Mouse (Mus musculus) urinary bladder, adult 2 months (tissue): ENCODE results near the gene Ubox5. TPM values are rescaled to one million over a fixed set of nuclear protein-coding genes. Genes with fewer than 3 reads are reported as not detected.
"Not testable (repeated sequence)": the region's sequence is repeated elsewhere in the genome, so short reads cannot be mapped to it uniquely, and the experiment has no call there.

Experiments used
- DNase-seq: peaks from one replicate; pipeline ENCODE4 v3.0.0; 2022; ENCODE audit warnings: low spot score
- polyA plus RNA-seq: library from polyadenylated mRNA; depleted of rRNA; stranded (reverse); fragments of >200 nt; gene quantifications from 2 replicates; pipeline ENCODE4 v1.2.3, GENCODE M21; 2012; rRNA removed

Gene Ubox5
- polyA plus RNA-seq, 1 experiment = 5.8 TPM

DNA sequence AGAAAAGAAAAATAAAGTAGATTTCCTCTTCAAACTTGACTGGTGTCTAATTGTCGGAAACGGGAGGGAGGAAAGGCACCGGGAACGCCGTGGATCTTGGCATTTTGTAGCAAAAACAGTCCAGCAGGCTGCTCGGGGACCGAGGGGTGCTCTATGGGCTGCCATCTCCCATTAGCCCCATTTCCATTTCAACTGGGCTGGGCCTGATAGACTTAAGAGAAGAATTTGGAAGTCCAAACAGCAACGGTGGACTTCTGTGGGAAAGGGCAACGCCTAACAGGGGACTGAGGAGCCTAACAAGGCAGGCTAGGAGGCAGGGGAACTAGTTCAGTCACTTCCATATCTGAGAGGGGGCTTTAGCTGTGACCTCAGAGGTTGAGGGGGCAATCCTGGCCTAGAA is 52.8 kb downstream of the Ubox5 start:
- DNase-seq = no peak

DNA sequence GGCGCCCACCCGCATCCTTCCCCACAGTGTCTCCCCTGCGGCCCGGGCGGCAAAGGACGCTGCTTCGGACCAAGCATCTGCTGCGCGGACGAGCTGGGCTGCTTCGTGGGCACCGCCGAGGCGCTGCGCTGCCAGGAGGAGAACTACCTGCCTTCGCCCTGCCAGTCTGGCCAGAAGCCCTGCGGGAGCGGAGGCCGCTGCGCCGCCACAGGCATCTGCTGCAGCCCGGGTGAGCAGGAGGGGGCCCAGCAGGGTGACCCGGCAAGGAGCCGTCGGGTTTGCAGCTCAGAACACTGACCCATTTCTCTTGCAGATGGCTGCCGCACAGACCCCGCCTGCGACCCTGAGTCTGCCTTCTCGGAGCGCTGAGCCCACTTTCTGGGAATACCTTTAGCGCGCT is 53.3 kb downstream of the Ubox5 start:
- DNase-seq = not testable (repeated sequence)

DNA sequence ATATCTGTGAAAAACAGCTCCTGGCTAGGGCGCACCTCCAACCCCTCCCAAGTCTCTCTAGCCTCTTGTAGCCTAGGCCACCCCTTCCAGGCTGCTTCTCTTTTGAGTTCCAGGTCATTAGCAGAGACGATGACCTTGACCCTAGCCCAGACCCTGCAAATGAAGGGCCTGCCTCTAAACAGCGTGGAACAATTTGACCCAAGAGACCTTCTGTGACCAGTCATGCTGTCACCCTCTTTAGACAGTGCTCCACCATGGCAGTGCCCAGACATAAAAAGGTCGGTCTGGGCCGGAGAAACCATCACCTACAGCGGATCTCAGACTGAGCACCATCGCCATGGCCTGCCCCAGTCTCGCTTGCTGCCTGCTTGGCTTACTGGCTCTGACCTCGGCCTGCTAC is 54.0 kb downstream of the Ubox5 start, which contains the start of gene Oxt:
Gene Oxt (plus strand): TSS at position 301 of the 400 bp plus-strand sequence.
- DNase-seq = no peak

- DNase-seq = no peak
These were observed 54.9 kb downstream of the Ubox5 start for GRCm38 (mm10) chr2:130574960-130575359.

GRCm38 (mm10) chr2:130569926-130570325 is 59.9 kb downstream of the Ubox5 start:
- no peak for DNase-seq

- no peak for DNase-seq
These were observed 60.9 kb downstream of the Ubox5 start for GRCm38 (mm10) chr2:130568921-130569320.

DNA sequence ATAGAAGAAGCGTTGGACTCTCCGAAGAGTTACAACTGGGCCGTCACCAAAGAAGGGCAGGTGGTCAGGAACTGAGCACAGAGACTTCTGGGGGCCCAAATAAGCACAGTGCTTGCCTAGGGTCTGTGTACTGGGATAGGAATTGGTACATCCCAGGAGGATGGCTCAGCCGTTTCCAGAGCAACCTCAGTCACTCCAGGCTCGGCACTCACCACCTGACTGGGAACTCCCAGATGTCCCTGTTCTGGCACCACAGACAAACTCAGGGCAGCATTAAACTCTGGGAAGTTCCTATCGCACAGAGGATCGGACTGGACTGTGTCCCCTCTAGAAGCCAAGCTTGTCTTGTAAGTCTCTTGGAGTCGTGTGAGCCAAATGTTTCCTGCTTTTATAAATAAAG is 64.9 kb downstream of the Ubox5 start:
- no peak for DNase-seq

- DNase-seq = peak; percentile 41
These were observed 65.8 kb downstream of the Ubox5 start for GRCm38 (mm10) chr2:130564063-130564462.

DNA sequence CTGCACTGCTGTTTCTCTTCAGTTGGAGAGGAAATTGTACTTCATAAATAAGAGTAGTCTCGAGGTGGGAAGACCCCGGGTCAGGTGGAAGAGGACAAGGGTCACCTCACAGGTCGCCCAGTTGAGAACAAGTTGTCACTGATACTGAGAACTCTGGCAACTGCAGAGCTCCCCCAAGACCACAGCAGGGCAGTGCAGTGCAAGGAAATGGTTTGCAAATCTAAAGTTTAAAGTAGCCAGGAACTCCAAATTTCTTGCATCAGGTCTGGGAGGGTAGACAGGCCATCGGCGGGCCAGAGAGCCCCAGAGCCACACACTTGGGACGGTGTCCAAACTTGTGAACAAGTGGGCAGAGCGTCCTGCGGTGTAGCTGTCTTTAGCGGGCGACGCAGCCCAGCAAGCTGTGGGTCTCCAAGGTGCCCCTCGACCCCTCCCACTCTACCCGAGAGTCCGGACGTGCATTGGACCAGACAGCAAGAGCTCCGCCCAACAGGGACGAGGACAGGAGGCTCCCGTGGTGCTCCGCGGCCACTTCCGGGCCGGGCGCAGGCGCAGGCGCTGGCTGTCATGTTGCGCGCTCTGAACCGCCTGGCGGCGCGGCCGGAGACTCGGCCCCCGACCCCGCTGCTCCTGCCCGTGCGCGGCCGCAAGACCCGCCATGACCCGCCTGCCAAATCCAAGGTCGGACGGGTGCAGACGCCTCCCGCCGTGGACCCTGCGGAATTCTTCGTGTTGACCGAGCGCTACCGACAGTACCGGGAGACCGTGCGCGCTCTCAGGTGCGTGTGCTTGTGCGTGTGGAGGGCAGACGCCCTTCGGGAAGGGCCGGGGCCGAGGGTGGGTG is 66.4 kb downstream of the Ubox5 start, which contains the start of gene Mrps26:
Gene Mrps26 (plus strand): TSS at position 531 of the 844 bp plus-strand sequence.
- peak; percentile 84 for DNase-seq

- no peak for DNase-seq
These were observed 71.8 kb downstream of the Ubox5 start for GRCm38 (mm10) chr2:130558015-130558414.

DNA sequence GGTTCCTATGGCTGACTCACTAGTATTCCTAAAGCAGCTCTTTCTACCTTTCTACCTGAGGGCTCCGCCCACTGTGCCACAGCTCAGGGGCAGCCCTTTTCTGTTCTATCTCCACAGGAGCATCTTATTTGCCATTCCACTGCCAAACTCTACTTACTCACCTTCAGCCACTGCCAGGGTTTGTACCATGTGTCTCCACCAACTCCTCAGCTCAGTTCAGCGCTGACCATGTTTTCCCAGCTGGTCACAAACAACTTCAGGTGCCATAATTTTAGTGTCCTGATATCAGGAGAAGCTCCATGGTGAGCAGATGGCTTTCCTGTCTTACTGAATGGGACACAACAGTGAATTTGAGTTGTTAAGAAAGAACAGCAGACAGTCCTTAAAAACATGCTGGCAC is 72.4 kb downstream of the Ubox5 start:
- no peak for DNase-seq

GRCm38 (mm10) chr2:130556292-130556691 is 73.5 kb downstream of the Ubox5 start:
- DNase-seq = no peak

DNA sequence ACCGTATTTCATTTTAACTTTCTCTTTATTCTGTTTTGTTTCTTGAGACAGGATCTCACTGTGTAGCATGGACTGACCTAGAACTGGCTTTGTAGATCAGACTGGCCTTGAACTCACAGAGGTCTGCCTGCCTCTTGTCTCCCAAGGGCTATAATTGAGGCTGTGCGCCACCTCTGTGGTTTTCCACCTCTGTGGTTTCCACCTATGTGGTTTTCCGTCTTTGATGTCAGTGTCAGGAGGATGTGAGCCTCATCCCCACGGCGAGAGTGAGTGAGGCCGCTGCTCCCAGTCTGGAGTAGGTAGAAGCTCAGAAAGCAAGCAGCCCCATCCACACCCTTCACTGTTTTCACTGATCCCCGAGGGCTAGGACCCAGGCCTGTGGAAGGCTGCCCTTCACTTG is 75.0 kb downstream of the Ubox5 start:
- DNase-seq = no peak

DNA sequence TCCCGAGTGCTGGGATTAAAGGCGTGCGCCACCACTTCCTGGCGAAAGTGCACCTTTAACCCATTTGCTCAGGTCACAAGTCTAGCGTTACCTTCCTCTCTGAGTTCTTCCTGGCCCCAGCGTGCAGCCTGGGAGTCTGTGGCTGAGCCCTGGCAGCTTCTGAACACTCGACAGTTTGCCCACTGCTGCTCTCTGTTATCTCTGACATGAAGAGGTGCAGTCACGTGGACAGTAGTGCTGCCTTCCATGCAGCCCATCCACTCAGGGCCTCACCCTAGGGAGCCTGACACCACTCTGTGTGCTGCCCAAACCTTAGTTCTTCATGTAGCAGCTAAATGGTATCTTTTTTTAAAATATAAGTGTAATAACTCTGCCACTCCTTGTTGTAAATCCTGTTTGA is 82.9 kb downstream of the Ubox5 start:
- no peak for DNase-seq

DNA sequence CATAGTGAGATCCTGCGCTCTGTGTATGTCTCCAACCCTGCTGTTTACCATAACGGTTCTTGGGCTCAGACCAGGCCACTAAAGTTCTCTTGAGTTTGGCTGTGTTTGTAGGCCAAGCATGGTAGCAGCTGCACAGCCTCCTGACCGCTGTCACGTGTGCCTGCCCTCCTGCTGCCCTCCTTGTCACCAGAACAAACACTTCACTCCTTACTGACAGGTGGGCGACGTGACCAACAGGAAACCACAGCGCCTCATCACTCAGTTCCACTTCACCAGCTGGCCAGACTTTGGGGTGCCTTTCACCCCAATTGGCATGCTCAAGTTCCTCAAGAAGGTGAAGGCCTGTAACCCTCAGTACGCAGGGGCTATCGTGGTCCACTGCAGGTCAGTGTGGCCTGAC is 89.6 kb downstream of the Ubox5 start:
- no peak for DNase-seq

Other genes starting within 250 kb of the Ubox5 start
- 99.0 and 108 TPM in 2 replicates for gene Cpxm1, start 232.5 kb downstream of the Ubox5 start, polyA plus RNA-seq
- gene Gm28372, start 224.8 kb downstream of the Ubox5 start, polyA plus RNA-seq = not detected in 2 replicates
- gene 1700020A23Rik, start 224.8 kb downstream of the Ubox5 start, polyA plus RNA-seq = not detected in 2 replicates
- gene Tmem239, start 223.6 kb downstream of the Ubox5 start, polyA plus RNA-seq = not detected in 2 replicates
- 77.3 and 89.2 TPM in 2 replicates for gene Vps16, start 205.7 kb downstream of the Ubox5 start, polyA plus RNA-seq
- 20.6 and 24.2 TPM in 2 replicates for gene Pced1a, start 205.3 kb downstream of the Ubox5 start, polyA plus RNA-seq
- gene Ptpra, start 179.8 kb downstream of the Ubox5 start, polyA plus RNA-seq = 88.9 and 90.1 TPM in 2 replicates
- 49.7 and 56.9 TPM in 2 replicates for gene Mrps26, start 66.3 kb downstream of the Ubox5 start, polyA plus RNA-seq
- gene Oxt, start 53.9 kb downstream of the Ubox5 start, polyA plus RNA-seq = not detected in 2 replicates
- gene Avp, start 47.5 kb downstream of the Ubox5 start, polyA plus RNA-seq = not detected in 2 replicates
- 4.4 and 4.9 TPM in 2 replicates for gene Fastkd5, start within 50 bp of the Ubox5 start, polyA plus RNA-seq
- 5.9 and 6.2 TPM in 2 replicates for gene Lzts3, start 12.8 kb upstream of the Ubox5 start, polyA plus RNA-seq
- 115 and 119 TPM in 2 replicates for gene Ddrgk1, start 34.6 kb upstream of the Ubox5 start, polyA plus RNA-seq
- 32.4 and 46.0 TPM in 2 replicates for gene Itpa, start 37.6 kb upstream of the Ubox5 start, polyA plus RNA-seq
- gene Slc4a11, start 67.5 kb upstream of the Ubox5 start, polyA plus RNA-seq = 0.77 and 0.84 TPM in 2 replicates